Mouse (Mus musculus): ENCODE data around the gene Wdr4.
"Not testable (repeated sequence)": the region's sequence is repeated elsewhere in the genome, so short reads cannot be mapped to it uniquely, and the experiment has no call there.

Wdr4 gene

DNA sequence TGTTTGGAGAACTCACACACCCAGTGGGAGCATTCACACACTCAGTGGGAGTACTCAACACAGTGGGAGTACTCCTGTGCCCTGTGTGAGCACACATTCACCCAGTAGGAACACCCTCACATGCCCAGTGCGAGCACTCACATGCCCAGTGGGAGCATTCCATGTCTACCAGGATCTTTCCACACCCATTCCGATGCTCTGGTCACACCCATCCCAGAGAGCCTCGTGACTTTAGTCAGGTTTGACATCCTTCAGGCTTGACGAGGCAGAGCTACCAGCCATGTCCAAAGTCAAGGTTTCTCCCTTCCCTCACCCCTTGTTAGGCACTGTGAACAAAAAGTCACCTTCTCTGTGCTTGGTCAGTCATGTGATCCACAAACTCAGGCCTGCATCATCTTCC lies 15.6 kb upstream of the Wdr4 start:
- no peak for DNase-seq

DNA sequence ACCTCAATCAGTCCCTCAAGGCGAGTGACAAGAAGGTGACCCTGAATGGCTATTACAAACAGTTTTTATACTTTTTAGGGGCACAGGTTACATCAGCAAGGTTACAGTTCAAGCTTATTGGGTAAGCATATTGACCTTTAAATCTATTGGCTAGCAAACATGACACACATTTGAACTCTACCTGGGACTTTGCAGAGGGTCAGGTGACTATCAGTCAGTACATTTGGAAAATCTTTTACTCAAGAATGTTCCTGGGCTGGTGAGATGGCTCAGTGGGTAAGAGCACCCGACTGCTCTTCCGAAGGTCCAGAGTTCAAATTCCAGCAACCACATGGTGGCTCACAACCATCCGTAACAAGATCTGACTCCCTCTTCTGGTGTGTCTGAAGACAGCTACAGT lies 12.6 kb upstream of the Wdr4 start:
- not testable (repeated sequence) for DNase-seq

DNA sequence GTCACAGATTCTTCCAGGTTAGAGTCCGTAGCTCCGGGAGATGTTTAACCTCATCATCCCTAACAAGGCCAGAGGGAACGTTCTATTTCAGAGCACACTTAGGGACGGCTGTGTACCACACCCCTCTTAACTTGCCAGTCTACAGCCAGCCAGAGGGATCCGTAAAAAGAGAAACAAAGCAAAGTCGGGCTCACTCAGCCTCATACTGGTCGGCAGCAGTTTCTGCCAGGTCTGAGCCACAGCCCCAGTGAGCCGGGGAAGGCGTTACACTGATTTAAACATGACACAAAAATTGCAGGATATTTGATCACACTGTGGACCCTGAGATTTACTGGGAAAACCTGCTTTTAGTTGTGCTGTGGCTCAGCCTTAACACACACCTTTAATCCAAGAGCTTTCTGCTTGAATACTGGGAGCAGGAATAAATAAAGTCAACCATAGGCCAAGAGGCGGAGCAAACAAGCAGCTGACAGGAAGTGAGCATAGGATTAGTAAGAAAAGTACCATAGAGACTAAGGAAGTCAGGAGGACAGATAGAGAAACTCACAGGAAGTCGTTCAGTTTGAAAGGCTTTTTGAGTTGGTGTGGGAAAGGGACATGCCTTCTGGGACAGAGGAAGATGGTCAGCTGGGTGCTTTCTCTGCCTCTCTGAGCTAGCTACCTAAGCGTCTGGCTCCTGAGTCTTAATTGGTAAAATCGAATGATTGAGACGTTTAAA lies 11.8 kb upstream of the Wdr4 start:
- no peak for DNase-seq

DNA sequence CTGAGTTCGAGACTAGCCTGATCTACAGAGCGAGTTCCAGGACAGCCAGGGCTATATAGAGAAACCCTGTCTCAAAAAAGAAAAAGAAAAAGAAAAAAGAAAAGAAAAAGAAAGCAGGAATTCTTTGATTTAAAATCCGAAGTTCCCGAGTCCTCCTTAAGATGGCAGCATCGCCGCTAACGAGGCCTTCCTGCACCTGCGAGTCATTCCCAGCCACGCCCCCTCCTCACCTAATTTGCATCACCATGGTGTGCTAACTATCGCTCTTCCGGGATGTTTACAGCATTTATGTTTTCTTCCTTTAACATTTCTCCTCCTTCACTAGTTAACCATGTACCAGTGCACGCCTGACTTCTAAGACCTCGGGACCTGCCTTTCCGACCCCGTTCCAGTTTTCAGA lies 9.5 kb upstream of the Wdr4 start:
- peak; percentile 55 for DNase-seq

DNA sequence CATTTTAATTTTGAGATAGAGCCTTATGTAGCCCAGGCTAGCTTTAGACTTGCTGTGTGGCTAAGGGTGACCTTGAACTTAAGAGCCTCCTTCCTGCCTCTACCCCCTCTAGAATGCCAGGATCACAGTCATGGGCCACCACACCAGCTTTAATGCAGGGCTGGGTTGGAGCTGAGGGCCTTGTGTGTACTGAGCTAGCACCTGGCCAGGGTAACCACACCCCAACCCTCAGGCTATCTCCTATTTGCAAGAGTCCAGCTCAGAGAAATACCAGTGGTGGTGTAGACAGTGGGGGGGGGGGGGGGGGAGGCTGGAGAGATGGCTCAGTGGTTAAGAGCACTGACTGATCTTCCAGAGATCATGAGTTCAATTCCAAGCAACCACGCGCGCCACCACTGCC lies 6.0 kb upstream of the Wdr4 start:
- DNase-seq = no peak

DNA sequence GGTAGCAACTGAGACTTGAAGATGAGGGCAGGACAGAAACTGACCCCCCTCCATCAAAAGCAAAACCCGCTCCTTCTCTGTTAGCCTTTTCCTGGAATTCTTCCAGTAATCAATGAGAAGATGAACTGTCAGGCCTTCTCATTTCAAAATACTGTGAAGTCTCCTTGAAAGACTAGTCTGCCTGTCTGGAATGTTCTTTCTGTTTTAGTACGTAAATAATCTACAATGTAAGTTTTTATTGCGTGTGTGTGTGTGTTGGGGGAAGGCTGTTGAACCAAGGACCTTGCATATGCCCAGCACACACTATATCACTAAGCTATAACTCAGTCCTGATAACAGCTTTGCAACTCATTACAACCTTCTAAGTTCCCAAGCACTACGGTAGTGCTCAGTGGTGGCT lies 5.3 kb upstream of the Wdr4 start:
- DNase-seq = no peak

DNA sequence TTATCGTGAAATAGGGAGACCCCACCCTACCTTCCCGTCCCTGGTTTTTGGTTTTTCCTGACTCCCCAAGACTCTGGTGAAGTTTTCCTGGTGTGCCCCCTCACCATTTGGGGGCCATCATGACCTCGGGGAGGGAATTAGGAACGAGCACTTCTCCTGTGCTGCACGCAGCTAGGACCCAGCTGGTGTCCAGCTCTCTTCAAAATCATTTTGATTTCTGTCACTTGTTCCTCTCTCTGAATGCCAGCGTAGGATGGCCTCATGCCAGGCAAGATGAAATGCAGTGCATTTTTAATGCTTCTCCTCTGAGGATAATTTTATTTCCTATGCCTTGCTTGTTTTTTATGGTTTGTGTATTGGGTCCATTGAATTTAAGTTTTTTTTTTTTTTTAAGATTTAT lies 2.2 kb upstream of the Wdr4 start:
- DNase-seq = no peak

DNA sequence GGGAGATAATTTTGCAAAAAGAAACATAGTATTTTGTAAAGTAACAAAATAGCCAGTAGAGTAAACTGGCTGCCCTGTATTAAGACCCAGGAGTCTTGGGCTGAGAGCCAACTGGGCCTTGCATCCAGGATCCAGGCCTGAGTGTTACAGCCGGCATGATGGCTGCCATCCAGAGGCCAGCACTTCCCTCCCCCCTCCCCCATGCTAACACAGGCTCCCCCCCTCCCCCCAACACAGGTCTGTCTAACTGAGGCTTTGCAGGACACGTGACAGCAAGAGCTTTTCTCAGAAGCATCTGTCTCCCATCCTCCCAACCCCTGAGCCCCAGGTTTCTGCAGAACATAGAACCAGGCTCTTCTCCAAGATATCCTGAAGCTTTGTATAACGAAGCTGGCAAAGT lies 1.1 kb upstream of the Wdr4 start:
- no peak for DNase-seq

DNA sequence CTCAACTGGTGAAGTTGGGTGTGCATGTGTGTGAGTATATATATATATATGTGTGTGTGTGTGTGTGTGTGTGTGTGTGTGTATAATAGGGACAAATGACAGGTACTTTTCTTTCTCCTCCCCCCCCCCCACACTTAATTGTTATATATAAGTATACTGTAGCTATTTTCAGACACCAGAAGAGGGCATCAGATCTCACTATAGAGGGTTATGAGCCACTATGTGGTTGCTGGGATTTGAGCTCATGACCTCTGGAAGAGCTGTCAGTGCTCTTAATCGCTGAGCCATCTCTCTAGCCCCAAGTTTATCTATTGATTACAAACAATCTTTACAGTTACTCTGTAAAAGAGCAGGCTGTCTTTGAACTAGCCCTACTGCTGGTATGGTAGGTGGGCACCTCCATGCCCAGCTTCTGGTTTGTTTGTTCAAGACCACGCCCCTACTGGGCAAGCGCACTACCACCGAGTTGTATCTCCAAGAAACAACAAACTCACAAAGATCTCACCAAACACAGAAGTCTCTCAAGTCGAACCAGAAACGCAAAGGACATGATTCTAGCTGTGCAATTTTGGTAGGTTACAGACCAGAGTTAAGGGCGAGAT lies 335 bp downstream of the Wdr4 start:
- no peak for DNase-seq

DNA sequence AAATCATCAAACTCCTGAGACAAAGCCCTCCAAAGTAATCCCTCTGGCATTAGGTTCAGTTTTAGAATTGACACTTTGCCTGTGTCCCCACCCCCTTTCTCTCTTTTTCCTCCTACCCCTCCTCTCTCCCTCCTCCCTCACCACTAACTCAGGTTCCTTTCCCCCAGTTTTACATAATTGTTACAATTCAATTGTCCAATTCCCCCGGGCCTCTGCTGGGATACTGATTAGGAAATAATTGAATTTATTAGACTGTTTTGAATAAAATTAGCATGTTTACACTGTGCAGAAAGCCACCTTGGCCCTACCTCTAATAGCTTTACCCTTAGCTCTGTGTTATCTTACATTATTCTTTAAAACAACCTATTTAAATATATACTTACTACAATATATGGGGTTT lies 5.1 kb downstream of the Wdr4 start:
- DNase-seq = no peak

DNA sequence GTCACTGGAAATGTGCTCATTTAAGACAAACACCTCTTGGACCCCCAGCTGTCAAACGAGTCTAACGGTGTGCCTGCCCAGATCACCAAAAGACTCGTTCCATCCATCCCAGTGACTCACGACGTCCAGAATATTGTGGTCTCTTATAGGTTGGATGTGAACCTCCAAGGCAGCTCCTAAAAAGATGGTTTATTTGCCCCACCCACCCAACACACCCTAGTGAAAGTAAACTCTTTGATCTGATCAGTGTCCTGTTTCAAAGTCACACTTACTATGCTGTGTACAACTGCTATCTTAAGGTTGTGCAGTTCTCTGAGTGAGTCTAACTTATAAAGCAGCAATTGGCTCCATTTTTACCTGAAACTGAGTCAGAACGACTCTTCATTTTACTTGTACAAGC lies 7.2 kb downstream of the Wdr4 start:
- no peak for DNase-seq

DNA sequence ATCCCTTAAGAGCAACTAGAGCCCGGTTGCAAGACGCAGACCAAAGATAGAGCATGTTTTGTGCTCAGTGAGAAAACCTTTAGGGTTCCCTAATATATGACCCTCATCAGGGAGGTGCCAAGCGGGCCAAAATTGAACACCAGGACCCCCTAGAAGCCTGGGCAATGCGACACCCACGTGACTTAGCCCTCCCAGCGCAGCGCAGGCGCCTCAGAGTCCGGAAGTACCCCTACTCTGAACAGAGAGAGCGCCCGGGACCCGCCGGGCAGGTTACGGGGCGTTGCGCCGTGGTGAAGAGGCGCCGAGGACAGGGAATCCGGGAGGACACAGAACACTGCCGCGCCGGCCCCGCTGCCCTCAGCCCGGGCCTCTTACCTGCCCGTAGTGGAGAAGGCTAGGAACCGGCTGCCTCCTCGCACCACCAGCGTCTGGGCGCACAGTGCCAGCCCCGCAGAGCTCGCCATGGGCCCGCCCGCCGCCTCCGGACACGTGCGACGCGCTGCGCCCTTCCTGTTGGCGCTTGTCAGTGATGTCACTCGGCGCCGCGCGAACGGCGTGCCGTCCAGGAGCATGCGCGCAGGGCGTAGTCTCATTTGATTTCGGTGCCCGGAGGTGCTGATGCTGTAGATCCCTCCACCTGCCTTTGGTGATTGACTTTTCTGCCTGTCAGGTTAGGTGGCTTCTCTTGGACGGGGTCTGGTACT lies 7.8 kb downstream of the Wdr4 start:
- DNase-seq = peak; percentile 89

DNA sequence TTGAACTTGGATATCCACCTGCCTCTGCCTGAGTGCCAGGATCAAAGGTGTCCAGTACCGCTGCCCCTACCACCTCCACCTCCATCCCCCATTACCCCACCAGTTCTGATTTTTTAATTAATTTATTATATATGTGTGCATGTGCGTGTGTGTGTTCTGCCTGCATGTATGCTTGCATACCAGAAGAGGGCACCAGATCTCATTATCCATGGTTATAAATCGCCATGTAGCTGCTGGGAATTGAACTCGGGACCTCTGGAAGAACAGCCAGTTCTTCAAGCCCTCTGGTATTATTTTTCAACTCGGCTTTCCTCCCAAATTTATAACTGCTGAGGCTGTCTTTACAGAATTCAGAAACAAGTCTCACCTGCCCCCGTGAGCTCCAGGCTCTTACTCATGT lies 8.8 kb downstream of the Wdr4 start:
- DNase-seq = no peak

DNA sequence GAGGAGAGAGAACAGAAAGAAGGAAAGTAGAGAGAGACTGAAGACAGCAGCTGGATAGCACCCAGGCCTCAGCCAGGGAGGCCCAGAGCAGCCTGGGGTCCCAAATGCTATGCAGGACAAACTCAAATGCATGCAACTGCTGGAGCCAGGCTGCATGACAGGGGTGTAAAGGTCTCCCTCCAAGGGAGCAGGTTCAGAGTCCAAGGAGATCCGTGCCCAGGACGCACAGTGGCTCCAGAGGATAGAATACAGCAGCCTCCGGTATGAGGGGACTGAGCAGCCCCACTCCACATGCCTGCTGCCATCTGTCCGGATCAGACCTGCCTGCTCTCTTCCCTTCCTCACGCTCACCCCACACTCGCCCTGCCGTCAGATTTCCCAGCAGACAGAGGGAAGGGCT lies 13.5 kb downstream of the Wdr4 start:
- no peak for DNase-seq

DNA sequence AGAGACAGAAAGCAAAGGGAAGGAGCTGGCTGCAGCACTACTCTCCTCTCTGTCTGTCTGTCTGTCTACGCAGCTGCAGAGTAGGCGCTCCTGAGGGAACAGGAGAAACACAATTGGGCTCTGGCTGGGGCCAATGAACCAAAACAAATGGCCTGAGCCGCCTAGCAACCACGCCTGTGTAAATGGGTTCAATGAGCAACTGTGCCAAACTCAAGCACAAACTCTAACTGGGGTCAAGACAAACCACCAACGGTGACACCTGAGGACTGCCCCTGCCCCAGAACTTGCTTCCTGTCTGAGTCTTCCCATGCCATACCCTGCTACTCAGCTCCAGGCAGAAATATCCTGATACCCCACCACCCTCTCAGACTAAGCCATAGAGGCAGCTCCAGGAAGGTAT lies 14.8 kb downstream of the Wdr4 start:
- no peak for DNase-seq

DNA sequence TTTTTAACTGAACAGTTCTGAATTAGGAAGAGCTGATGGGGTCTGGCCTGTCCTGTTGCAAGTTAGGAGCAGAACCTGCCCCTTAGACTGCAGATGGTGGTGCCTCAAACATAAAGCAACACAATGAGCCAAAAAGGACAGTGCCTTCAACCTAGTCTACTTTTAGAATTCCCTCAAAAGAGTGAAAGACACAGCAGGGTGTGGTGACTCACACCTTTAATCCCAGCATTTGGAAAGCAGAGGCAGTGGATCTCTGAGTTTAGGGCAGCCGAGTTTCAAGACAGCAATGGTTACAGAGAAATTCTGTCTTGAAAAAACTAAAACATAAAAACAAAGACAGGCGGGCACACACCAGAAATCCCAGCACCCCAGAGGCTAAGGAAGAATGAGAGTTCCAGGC lies 15.8 kb downstream of the Wdr4 start:
- DNase-seq = no peak

DNA sequence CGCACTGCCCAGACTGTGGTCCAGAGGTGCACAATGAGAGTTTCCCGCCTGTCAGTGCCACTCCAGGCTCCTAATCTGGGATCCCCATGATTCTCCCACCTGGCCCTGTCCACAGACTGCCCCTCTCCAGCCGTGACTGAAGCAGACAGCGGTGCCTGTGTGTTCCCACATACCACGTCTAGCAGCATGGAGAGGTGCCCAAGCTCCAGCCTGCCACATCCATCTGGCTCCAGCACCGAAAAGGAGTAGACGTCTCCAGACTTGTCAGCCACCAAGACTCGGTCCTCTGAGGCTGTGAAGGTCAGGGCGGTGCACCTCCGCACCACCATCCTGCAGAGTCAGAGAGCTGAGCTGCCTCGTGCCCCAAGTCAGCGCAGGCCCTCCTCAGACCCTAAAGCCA lies 16.4 kb downstream of the Wdr4 start:
- DNase-seq = no peak

DNA sequence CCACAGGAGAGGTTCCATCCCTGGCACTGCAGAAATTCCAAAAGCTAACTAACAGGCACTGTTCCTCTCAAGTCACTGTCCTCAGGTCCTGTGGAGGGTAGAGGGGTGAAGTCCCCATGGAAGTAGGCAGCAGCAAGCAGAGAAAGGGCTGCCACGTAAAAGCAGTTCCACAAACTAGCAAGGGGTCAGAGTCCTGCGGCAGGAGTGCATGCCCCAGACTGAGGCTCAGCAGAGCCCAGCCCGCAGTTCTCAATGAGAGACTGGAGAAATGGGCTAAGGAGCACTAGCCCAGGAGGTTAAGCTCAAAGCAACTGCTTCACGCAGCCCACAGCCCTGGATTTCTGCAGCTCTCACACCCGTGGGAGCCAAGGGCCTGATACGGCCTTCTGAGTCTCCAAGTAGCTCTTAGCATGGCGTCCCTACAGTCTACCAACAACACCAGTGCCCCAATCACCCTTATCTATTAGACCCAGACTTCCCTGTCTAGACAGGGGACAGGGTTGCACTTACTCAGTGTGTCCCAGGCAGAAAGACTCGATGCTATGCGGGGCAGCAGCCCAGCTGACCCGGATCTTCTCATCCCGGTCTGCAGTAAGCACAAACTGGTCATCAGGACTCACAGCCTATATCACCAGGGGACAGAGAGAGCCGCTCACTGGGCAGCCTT lies 17.4 kb downstream of the Wdr4 start:
- no peak for DNase-seq

DNA sequence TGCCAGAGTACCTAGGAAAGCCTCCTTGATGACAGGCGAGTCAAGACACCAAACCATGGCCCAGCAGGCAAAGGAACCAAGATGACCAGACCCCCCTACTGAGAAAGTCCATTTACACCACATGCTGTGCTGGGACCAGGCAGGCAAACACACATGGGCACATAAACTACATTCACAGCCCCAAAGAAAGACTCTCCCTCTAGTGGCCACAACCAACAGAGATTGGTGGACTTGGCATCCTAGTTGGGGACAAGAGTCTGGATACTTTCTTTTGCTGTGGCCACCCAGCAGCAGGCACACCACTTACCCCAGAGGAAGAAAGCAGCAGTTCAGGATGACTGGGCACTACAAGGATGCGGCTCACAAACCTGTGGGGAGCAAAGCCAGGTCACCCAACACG lies 18.9 kb downstream of the Wdr4 start:
- no peak for DNase-seq

DNA sequence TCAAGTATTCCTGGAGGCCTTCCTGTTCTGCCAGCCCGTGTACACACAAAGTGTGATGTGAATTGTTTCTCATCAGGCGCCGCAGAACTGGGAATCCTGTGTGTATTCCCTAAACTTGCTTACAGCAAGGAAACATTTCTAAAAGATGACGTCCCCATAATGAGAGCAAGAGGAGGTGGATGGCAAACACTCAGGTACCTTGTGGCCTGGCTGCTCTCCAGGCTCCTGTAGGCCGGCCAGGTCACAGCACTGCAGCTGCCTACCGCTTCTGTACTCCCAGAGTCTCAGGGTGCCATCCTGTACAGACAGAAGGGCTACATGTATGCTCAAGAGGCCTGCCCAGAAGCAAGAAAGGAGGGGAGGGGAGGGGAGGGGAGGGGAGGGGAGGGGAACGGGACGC lies 19.4 kb downstream of the Wdr4 start:
- DNase-seq = no peak

DNA sequence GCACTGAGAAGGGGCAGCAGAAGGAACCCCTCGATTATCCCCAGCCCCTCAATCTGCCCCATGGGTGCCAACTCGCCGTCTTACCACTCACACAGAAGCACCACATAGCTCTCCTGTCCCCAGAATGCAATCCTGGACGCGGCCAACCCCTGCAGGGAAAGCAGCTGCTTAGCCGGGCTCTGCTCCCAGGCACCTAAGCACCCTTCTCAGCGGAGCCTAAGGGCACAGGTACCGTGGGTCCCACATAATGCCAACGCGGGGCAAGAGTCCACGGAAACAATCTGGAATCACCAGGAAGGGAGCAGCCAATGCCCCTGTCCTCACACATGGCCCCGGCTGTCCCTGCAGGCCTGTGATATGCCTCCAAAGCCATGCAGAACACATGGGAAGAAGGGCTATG lies 20.1 kb downstream of the Wdr4 start:
- no peak for DNase-seq

DNA sequence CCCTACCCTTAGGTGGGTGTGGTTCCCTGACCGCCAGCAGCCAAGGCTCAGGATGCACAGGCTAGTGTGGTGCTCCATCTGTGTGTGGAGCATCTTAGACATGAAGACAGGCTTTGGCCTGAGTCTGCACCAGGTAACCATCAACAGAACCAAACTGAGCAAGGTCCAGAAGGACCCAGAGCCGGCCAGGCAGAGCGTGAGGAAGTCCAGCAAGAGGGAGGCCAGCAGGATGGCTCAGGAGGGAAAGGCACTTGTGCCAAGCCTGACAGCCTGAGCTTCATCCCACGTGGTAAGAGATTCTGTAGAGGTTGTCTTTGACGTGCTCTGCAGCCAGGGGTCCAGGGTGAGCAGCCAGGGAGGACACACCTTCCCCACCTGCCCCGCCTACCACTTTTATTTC lies 22.1 kb downstream of the Wdr4 start:
- DNase-seq = no peak

DNA sequence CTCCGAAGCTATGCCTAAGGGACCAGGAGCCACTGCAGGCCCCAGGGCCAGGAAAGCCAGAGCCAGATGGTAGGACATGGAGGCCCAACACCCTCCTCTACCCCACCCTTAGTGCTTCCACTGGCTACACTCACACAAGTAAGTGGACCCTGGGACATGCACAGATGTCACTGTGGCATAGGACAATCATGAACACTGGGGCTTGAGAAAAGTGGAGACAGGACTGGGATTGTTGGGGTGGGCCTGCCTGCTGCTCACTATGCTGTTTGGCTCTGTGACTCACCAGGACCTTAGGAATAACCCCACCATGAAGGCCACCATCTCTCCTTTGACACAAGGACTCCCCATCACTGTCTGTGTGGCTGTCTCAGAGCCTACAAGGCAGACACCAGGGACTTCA lies 24.8 kb downstream of the Wdr4 start:
- DNase-seq = no peak

DNA sequence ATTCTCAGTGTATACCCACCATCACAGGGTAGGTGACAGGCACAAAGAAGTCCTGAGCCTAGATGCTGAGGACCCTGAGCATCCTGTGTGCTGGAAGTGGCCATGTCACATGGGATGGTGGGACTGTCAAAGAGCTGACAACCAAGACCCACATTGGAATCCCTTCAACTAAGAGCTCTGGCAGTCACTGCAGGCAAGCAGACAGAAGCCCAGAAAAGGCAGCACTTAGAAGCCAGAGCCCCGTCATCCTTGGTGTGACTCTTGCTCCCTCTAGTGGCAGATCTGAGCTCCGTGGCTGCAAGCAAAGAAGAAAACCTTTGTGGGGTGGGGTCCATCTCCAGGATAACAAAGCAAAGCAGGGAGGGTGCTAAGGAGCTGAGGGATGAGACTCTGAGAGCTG lies 27.4 kb downstream of the Wdr4 start:
- DNase-seq = peak; percentile 77
